Mouse (Mus musculus) gonadal fat pad, adult 2 months (tissue): ENCODE data around the gene Ssxb2. TPM values are rescaled to one million over a fixed set of nuclear protein-coding genes. Genes with fewer than 3 reads are reported as not detected.
"Not testable (repeated sequence)": the region's sequence is repeated elsewhere in the genome, so short reads cannot be mapped to it uniquely, and the experiment has no call there.

Source experiments
- DNase-seq: peaks from one replicate; pipeline ENCODE4 v3.0.0-alpha.2; 2012; ENCODE audit warnings: low read depth
- polyA plus RNA-seq: library from polyadenylated mRNA; depleted of rRNA; stranded (reverse); fragments of >200 nt; gene quantifications from 2 replicates; pipeline ENCODE4 v1.2.3, GENCODE M21; 2012; rRNA removed

Gene Ssxb2
- polyA plus RNA-seq = not detected in 2 replicates

- DNase-seq = not testable (repeated sequence)
Measured at GRCm38 (mm10) chrX:8461626-8462025, at the start of gene Ssxb2. Gene Ssxb2, minus strand, starts transcription at chrX:8461726.

GRCm38 (mm10) chrX:8413005-8413404 is 48.5 kb downstream of the Ssxb2 start, which contains the start of gene Ssxb1:
Gene Ssxb1, plus strand, starts transcription at chrX:8413305.
- not testable (repeated sequence) for DNase-seq

Other genes starting within 250 kb of the Ssxb2 start
- gene Ftsj1, start 209.3 kb downstream of the Ssxb2 start, polyA plus RNA-seq = 42.3 and 43.6 TPM in 2 replicates
- 2,149 and 4,709 TPM in 2 replicates for gene Slc38a5, start 190.6 kb downstream of the Ssxb2 start, polyA plus RNA-seq
- not detected in 2 replicates for gene Ssxb10, start 134.3 kb downstream of the Ssxb2 start, polyA plus RNA-seq
- gene Ssxb9, start 94.7 kb downstream of the Ssxb2 start, polyA plus RNA-seq = not detected in 2 replicates
- gene Ssxb1, start 48.4 kb downstream of the Ssxb2 start, polyA plus RNA-seq = not detected in 2 replicates
- gene Gm14459, start 63.2 kb upstream of the Ssxb2 start, polyA plus RNA-seq = not detected in 2 replicates
- not detected in 2 replicates for gene Ssxb6, start 86.5 kb upstream of the Ssxb2 start, polyA plus RNA-seq
- not detected in 2 replicates for gene Ssxb3, start 130.1 kb upstream of the Ssxb2 start, polyA plus RNA-seq
- gene Ssxb8, start 229.1 kb upstream of the Ssxb2 start, polyA plus RNA-seq = not detected in 2 replicates